Mouse (Mus musculus) ES-E14 (cell line): ENCODE data around the gene Fdxr. TPM values are rescaled to one million over a fixed set of nuclear protein-coding genes. Genes with fewer than 3 reads are reported as not detected.

Experiments
- DNase-seq: peaks from one replicate; pipeline ENCODE4 v3.0.0-alpha.2; 2013; ENCODE audit warnings: low read depth, low spot score
- H3K27ac ChIP-seq: 2 replicates; pipeline ENCODE4 v1.5.1; 2012; ENCODE audit warnings: low read depth, mild to moderate bottlenecking, low read length, moderate library complexity, mixed read lengths; ENCODE audit not compliant: poor library complexity, insufficient read depth, severe bottlenecking
- H3K36me3 ChIP-seq: 2 replicates; pipeline ENCODE4 v1.6.1; 2012; ENCODE audit warnings: mild to moderate bottlenecking, low read length, moderate library complexity, mixed read lengths; ENCODE audit not compliant: control insufficient read depth, poor library complexity, insufficient read depth, severe bottlenecking
- H3K4me1 ChIP-seq, 2 experiments: fragments of 150-350 bp in 1 of 2; sonication (generic) in 1 of 2; 2 replicates each; pipeline ENCODE4 v1.6.1; 2012; ENCODE audit warnings: low read length in 2 of 2, mild to moderate bottlenecking in 1 of 2, mixed read lengths in 1 of 2; ENCODE audit not compliant: control insufficient read depth in 2 of 2, insufficient read depth in 2 of 2, poor library complexity in 1 of 2
- H3K4me3 ChIP-seq, 2 experiments: fragments of 150-350 bp in 1 of 2; sonication (generic) in 1 of 2; 2 replicates each; pipeline ENCODE4 v1.5.1; 2012; ENCODE audit warnings: low read length in 2 of 2, low read depth in 1 of 2, mild to moderate bottlenecking in 1 of 2, mixed read lengths in 1 of 2; ENCODE audit not compliant: insufficient read depth in 1 of 2, poor library complexity in 1 of 2, severe bottlenecking in 1 of 2
- H3K9ac ChIP-seq: 2 replicates; pipeline ENCODE4 v1.6.1; 2012; ENCODE audit warnings: low read depth, mild to moderate bottlenecking, low read length, mixed read lengths; ENCODE audit not compliant: poor library complexity, insufficient read depth, severe bottlenecking
- H3K9me3 ChIP-seq: fragments of 150-350 bp; sonication (generic); 2 replicates; pipeline ENCODE4 v1.6.1; 2012; ENCODE audit warnings: low read depth, mild to moderate bottlenecking, low read length; ENCODE audit not compliant: control insufficient read depth, insufficient read depth
- CHD2 ChIP-seq: IDR thresholded peaks from 2 replicates; pipeline ENCODE4 v1.6.1; 2014; ENCODE audit warnings: mild to moderate bottlenecking, low read depth, low read length, inconsistent platforms
- HCFC1 ChIP-seq: IDR thresholded peaks from 2 replicates; pipeline ENCODE4 v1.6.1; 2012; ENCODE audit warnings: low read length, inconsistent platforms, borderline replicate concordance; ENCODE audit not compliant: insufficient read depth
- MAFK ChIP-seq: IDR thresholded peaks from 2 replicates; pipeline ENCODE4 v1.6.1; 2014; ENCODE audit warnings: mild to moderate bottlenecking, low read depth, low read length, inconsistent platforms; ENCODE audit not compliant: insufficient read depth
- ZC3H11A ChIP-seq: IDR thresholded peaks from 2 replicates; pipeline ENCODE4 v1.6.1; 2012; ENCODE audit warnings: low read depth, mild to moderate bottlenecking, inconsistent platforms, low read length, borderline replicate concordance
- ZNF384 ChIP-seq: IDR thresholded peaks from 2 replicates; pipeline ENCODE4 v1.6.1; 2012; ENCODE audit warnings: low read depth, low read length, inconsistent platforms
- in situ Hi-C, 2 experiments: fragments of 600-800 bp; cut with MboI; formaldehyde crosslinking; loops; one replicate each; pipeline ENCODE4 v1.15.1; 2025; ENCODE audit warnings: low sequenced_read_pairs in 2 of 2, inconsistent platforms in 1 of 2; ENCODE audit not compliant: unreplicated experiment in 2 of 2
- total RNA-seq: library from RNA; depleted of rRNA; stranded (reverse); fragments of 300-350 nt; gene quantifications from 2 replicates; pipeline ENCODE4 v1.2.3, GENCODE M21; 2012

Fdxr gene
- total RNA-seq, 1 experiment: 12.1 TPM

DNA sequence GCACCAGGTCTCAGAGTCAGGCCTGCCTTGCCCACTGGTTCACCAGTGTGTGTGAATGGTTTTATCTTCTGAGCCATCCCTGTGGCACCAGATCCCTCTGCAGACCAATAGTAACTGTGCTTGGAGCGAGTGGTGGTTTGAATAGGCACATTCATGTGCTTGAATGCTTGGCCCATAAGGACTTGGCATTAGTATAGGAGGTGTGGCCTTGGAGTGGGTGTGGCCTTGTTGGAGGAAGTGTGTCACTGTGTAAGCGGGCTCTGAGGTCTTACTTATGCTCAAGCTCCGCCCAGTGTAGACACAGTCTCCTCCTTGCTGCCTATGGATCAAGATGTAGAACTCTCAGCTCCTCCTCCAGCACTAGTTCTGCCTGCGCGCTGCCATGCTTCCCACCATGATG lies 10.5 kb upstream of the Fdxr start:
- no peak overlapping the region for H3K4me3 ChIP-seq
- H3K4me1 ChIP-seq: peaks cover 2 to 13% of the 10 kb centered on the region in 2 experiments; a peak in 2 of 4 replicates
- no peaks in the 10 kb centered on the region for H3K9me3 ChIP-seq
- no peak overlapping the region for H3K9ac ChIP-seq
- TF ChIP-seq MAFK: no peak
- no peak for TF ChIP-seq HCFC1
- no peak for TF ChIP-seq ZC3H11A
- no peak for TF ChIP-seq ZNF384
- no peak for TF ChIP-seq CHD2
- in situ Hi-C loops: no loop called here
- no peak for DNase-seq
- H3K36me3 ChIP-seq: no peaks in the 10 kb centered on the region
- no peak overlapping the region for H3K27ac ChIP-seq

DNA sequence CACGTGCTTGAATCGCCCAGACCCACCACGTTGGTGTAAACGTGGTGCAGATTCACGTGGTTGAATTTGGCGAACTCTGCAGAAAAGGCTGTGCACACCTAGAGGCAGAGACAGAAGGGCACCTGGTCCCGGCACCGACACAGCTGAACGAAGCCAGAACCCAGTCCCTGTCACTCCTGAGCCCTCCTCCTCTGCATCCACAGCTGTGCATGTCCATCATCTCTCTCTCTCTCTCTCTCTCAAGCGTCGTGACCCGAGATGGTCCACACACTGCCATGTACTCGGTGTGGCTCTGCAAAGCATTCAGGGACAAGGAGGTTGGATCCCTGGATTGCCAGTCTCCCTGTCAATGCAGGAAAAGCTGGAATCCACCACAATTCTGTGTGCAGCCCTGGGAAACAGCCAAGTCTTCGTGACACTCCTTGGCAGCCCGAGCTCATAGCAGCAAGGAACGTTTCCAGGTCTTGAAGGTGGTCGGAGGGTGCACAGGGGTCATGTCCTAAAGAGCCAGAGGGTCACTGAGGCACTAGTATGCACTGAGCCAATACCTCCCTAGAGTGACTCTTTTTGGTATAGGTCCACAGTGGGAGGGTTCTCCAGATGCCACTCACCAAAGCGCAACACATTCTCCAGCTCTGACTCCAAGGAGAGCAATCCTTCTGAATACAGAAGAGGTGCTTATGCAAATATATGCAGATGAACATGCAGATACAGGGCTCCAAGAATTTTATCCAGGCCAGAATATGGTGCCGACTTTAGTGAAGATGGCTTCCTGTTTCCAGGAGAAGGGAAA lies 9.5 kb upstream of the Fdxr start:
- no peak for DNase-seq
- H3K4me3 ChIP-seq: no peak overlapping the region
- H3K36me3 ChIP-seq: no peaks in the 10 kb centered on the region
- in situ Hi-C loops: no loop called here
- TF ChIP-seq ZNF384 (no peak), HCFC1 (no peak), MAFK (no peak), ZC3H11A (no peak), CHD2 (no peak)
- H3K4me1 ChIP-seq: peaks cover 0 to 3% of the 10 kb centered on the region in 2 experiments; a peak in 1 of 4 replicates
- H3K9me3 ChIP-seq: no peaks in the 10 kb centered on the region
- H3K9ac ChIP-seq: no peak overlapping the region
- no peak overlapping the region for H3K27ac ChIP-seq

DNA sequence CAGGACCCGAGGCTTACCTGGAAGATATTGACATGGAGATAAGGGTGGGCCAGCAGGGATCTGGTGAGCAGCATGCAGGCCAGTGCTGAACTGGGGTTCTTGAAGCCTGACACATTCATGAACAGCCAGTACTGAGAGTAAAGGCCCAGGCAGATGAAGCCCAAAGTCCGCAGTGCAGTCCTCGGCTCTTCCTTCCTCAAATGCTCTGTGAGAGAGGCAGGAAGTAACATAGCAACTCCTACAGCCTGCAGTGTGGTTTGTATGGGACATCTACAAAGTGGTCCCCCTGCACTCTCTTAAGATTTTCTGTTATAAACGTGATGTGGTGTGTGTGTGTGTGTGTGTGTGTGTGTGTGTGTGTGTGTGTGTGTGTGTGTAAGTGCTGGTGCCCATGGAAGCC lies 8.4 kb upstream of the Fdxr start:
- DNase-seq: no peak
- Histone ChIP-seq H3K36me3 (no peaks in the 10 kb centered on the region), H3K4me3 (no peak overlapping the region), H3K9me3 (no peaks in the 10 kb centered on the region), H3K4me1 (peaks cover 0 to 2% of the 10 kb centered on the region in 2 experiments; a peak in 1 of 4 replicates), H3K27ac (no peak overlapping the region), H3K9ac (no peak overlapping the region)
- in situ Hi-C loops: no loop called here
- TF ChIP-seq MAFK (no peak), HCFC1 (no peak), CHD2 (no peak), ZNF384 (no peak), ZC3H11A (no peak)

DNA sequence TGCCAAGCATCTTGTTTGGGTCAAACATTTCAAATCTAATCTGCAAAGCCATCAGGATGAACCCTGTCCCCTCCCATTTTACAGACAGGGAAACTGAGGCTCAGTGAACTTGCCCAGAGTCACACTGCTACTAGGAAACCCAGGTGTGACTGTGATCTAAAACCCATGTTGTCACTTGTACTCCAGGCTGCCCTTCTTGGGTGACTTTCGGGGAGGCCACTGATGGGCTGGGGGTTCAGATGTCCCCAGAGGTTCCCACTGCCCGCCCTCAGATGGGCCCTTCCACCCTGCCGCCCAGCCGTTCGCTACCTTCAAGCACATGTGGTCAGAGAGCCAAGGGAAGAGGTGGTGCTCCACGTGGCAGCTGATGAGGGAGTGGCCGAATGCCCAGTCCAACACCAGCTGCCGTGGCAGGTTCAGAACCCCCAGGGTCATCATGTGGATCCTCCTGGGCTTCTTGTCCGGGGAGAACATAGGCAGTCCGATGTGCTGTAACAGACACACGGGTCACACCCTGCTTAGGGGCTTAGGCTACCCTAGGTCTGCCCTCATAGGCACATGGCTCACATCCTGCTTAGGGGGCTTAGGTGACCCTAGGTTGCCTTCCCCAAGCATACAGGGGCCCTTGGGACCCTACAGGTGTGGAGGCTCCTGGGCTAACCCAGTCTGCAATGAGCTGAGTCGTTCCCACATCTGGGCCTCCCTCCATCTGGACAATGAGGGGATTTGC lies 7.2 kb upstream of the Fdxr start:
- Histone ChIP-seq H3K36me3 (no peaks in the 10 kb centered on the region), H3K27ac (no peak overlapping the region), H3K4me3 (no peak overlapping the region), H3K9me3 (no peaks in the 10 kb centered on the region), H3K9ac (no peak overlapping the region), H3K4me1 (peaks cover 0 to 2% of the 10 kb centered on the region in 2 experiments; a peak in 1 of 4 replicates)
- in situ Hi-C loops: no loop called here
- no peak for TF ChIP-seq CHD2
- no peak for DNase-seq

DNA sequence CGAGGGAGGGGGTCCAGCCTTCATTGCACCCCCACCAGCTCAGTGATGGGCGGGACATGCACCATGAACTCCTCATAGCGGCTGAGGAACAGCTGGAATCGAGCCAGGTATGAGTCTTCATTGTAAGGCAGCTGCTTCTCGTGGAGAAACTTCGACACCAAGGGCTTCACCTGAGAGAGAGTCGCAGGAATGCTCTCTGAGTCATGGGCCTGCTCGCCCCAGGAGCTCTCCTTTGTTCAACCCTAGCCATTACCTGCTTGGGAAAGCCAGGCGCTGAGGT lies 6.6 kb upstream of the Fdxr start:
- H3K9me3 ChIP-seq: no peaks in the 10 kb centered on the region
- H3K36me3 ChIP-seq: no peaks in the 10 kb centered on the region
- H3K9ac ChIP-seq: no peak overlapping the region
- no peak for DNase-seq
- no peak overlapping the region for H3K4me3 ChIP-seq
- in situ Hi-C loops: no loop called here
- TF ChIP-seq ZC3H11A (no peak), ZNF384 (no peak), MAFK (no peak), HCFC1 (no peak), CHD2 (no peak)
- peaks cover 0 to 2% of the 10 kb centered on the region in 2 experiments; a peak in 1 of 4 replicates for H3K4me1 ChIP-seq
- H3K27ac ChIP-seq: no peak overlapping the region
